Mouse (Mus musculus) limb, embryonic 11.5 days (tissue): ENCODE measurements around the gene Cx3cr1. TPM values are rescaled to one million over a fixed set of nuclear protein-coding genes. Genes with fewer than 3 reads are reported as not detected.

ENCODE experiments used
- polyA plus RNA-seq: library from polyadenylated mRNA; unstranded; fragments of >200 nt; fragmentation: Nextera tagmentation; extraction: Ambion mirVana; gene quantifications from 2 replicates; pipeline ENCODE4 v1.2.1, GENCODE M21; 2014

Gene Cx3cr1
- polyA plus RNA-seq, 1 experiment from 2014 or later: 2.5 TPM

Other genes starting within 250 kb of the Cx3cr1 start
- 0.87 and 1.0 TPM in 2 replicates for gene Scn11a, start 244.4 kb downstream of the Cx3cr1 start, polyA plus RNA-seq
- gene Wdr48, start 175.0 kb downstream of the Cx3cr1 start, polyA plus RNA-seq: 59.6 and 64.7 TPM in 2 replicates
- 23.3 and 23.8 TPM in 2 replicates for gene Gorasp1, start 132.3 kb downstream of the Cx3cr1 start, polyA plus RNA-seq
- 0.35 and 0.68 TPM in 2 replicates for gene Ttc21a, start 132.3 kb downstream of the Cx3cr1 start, polyA plus RNA-seq
- 1.5 and 1.6 TPM in 2 replicates for gene Csrnp1, start 85.2 kb downstream of the Cx3cr1 start, polyA plus RNA-seq
- gene Xirp1, start 46.3 kb downstream of the Cx3cr1 start, polyA plus RNA-seq: not detected in 2 replicates
- not detected in 2 replicates for gene Ccr8, start 22.2 kb upstream of the Cx3cr1 start, polyA plus RNA-seq
- 38.7 and 40.1 TPM in 2 replicates for gene Slc25a38, start 40.5 kb upstream of the Cx3cr1 start, polyA plus RNA-seq
- gene Rpsa, start 57.8 kb upstream of the Cx3cr1 start, polyA plus RNA-seq: 1,600 and 1,665 TPM in 2 replicates
- gene Mobp, start 79.8 kb upstream of the Cx3cr1 start, polyA plus RNA-seq: not detected in 2 replicates
- gene Myrip, start 231.6 kb upstream of the Cx3cr1 start, polyA plus RNA-seq: 0.07 TPM in 1 of 2 replicates, not detected in the other